Mouse (Mus musculus): ENCODE measurements around the gene Gsc2. TPM values are rescaled to one million over a fixed set of nuclear protein-coding genes. Genes with fewer than 3 reads are reported as not detected.
"Not testable (repeated sequence)": the region's sequence is repeated elsewhere in the genome, so short reads cannot be mapped to it uniquely, and the experiment has no call there.

Gsc2 gene
- not detected in 2 replicates for polyA plus RNA-seq (2011; ENCODE audit: insufficient read depth, insufficient read length, low replicate concordance, missing spikeins)

GRCm38 (mm10) chr16:17914307-17915249 lies at the start of gene Gsc2:
Gene Gsc2, minus strand, starts transcription at chr16:17915059.
- H3K4me1 ChIP-seq (ENCODE audit: control insufficient read depth, insufficient read depth, low read length), result peaks cover 4% of the 10 kb centered on the region; the same call in 1 of the 2 replicates
- H3K27ac ChIP-seq (ENCODE audit: control insufficient read depth, insufficient read depth, low read depth, low read length, poor library complexity), result no peak within 1 kb of the TSS
- H3K4me3 ChIP-seq (replicated peaks; ENCODE audit: control insufficient read depth, low read depth, low read length), result no peak within 1 kb of the TSS
- WGBS, result 2% methylated on average over 106 of the region's 106 CpGs
- no peak for TF ChIP-seq CTCF (IDR thresholded peaks at IDR 0.05; ENCODE audit: control insufficient read depth, insufficient read depth, low read length)
- no peak for TF ChIP-seq POLR2A (IDR thresholded peaks at IDR 0.05; ENCODE audit: borderline replicate concordance, control insufficient read depth, low read depth, low read length)

- H3K4me3 ChIP-seq (replicated peaks; ENCODE audit: control insufficient read depth, low read depth, low read length), result no peak overlapping the region
- H3K27ac ChIP-seq (ENCODE audit: control insufficient read depth, insufficient read depth, low read depth, low read length, poor library complexity), result no peak overlapping the region
- WGBS, result 91% methylated on average over 7 of the region's 7 CpGs
- no peaks in the 10 kb centered on the region for H3K4me1 ChIP-seq (ENCODE audit: control insufficient read depth, insufficient read depth, low read length)
- TF ChIP-seq CTCF (IDR thresholded peaks at IDR 0.05; ENCODE audit: control insufficient read depth, insufficient read depth, low read length) (no peak), POLR2A (IDR thresholded peaks at IDR 0.05; ENCODE audit: borderline replicate concordance, control insufficient read depth, low read depth, low read length) (no peak)
Observed at GRCm38 (mm10) chr16:17962091-17962490, 47.2 kb upstream of the Gsc2 start.

GRCm38 (mm10) chr16:17956052-17956638 lies 41.3 kb upstream of the Gsc2 start:
- 94% methylated on average over 17 of the region's 17 CpGs for WGBS
- H3K4me3 ChIP-seq (replicated peaks; ENCODE audit: control insufficient read depth, low read depth, low read length); H3K27ac ChIP-seq (ENCODE audit: control insufficient read depth, insufficient read depth, low read depth, low read length, poor library complexity); H3K4me1 ChIP-seq (ENCODE audit: control insufficient read depth, insufficient read depth, low read length): not testable (repeated sequence)

- H3K4me1 ChIP-seq (ENCODE audit: control insufficient read depth, insufficient read depth, low read length), result no peaks in the 10 kb centered on the region
- TF ChIP-seq POLR2A (IDR thresholded peaks at IDR 0.05; ENCODE audit: borderline replicate concordance, control insufficient read depth, low read depth, low read length) (no peak), CTCF (IDR thresholded peaks at IDR 0.05; ENCODE audit: control insufficient read depth, insufficient read depth, low read length) (no peak)
- no peak overlapping the region for H3K4me3 ChIP-seq (replicated peaks; ENCODE audit: control insufficient read depth, low read depth, low read length)
- WGBS, result 60% methylated on average over 3 of the region's 4 CpGs
- H3K27ac ChIP-seq (ENCODE audit: control insufficient read depth, insufficient read depth, low read depth, low read length, poor library complexity), result no peak overlapping the region
Observed at GRCm38 (mm10) chr16:17951618-17952017, 36.8 kb upstream of the Gsc2 start.

- H3K4me3 ChIP-seq (replicated peaks; ENCODE audit: control insufficient read depth, low read depth, low read length), result no peak overlapping the region
- H3K4me1 ChIP-seq (ENCODE audit: control insufficient read depth, insufficient read depth, low read length), result no peaks in the 10 kb centered on the region
- TF ChIP-seq POLR2A (IDR thresholded peaks at IDR 0.05; ENCODE audit: borderline replicate concordance, control insufficient read depth, low read depth, low read length) (no peak), CTCF (IDR thresholded peaks at IDR 0.05; ENCODE audit: control insufficient read depth, insufficient read depth, low read length) (no peak)
- no peak overlapping the region for H3K27ac ChIP-seq (ENCODE audit: control insufficient read depth, insufficient read depth, low read depth, low read length, poor library complexity)
- WGBS, result 78% methylated on average over 4 of the region's 4 CpGs
Observed at GRCm38 (mm10) chr16:17950068-17950467, 35.2 kb upstream of the Gsc2 start.

- H3K4me3 ChIP-seq (replicated peaks; ENCODE audit: control insufficient read depth, low read depth, low read length), result no peak overlapping the region
- H3K27ac ChIP-seq (ENCODE audit: control insufficient read depth, insufficient read depth, low read depth, low read length, poor library complexity), result no peak overlapping the region
- TF ChIP-seq POLR2A (IDR thresholded peaks at IDR 0.05; ENCODE audit: borderline replicate concordance, control insufficient read depth, low read depth, low read length), result no peak
- no peak for TF ChIP-seq CTCF (IDR thresholded peaks at IDR 0.05; ENCODE audit: control insufficient read depth, insufficient read depth, low read length)
- H3K4me1 ChIP-seq (ENCODE audit: control insufficient read depth, insufficient read depth, low read length), result no peaks in the 10 kb centered on the region
- WGBS, result 42% methylated on average over 2 of the region's 2 CpGs
Observed at GRCm38 (mm10) chr16:17949421-17949877, 34.6 kb upstream of the Gsc2 start.

- TF ChIP-seq POLR2A (IDR thresholded peaks at IDR 0.05; ENCODE audit: borderline replicate concordance, control insufficient read depth, low read depth, low read length) (no peak), CTCF (IDR thresholded peaks at IDR 0.05; ENCODE audit: control insufficient read depth, insufficient read depth, low read length) (no peak)
- Histone ChIP-seq H3K4me3 (replicated peaks; ENCODE audit: control insufficient read depth, low read depth, low read length) (no peak overlapping the region), H3K4me1 (ENCODE audit: control insufficient read depth, insufficient read depth, low read length) (no peaks in the 10 kb centered on the region), H3K27ac (ENCODE audit: control insufficient read depth, insufficient read depth, low read depth, low read length, poor library complexity) (no peak overlapping the region)
- WGBS, result 59% methylated on average over 7 of the region's 7 CpGs
Observed at GRCm38 (mm10) chr16:17945081-17945831, 30.4 kb upstream of the Gsc2 start.

- WGBS, result 87% methylated on average over 8 of the region's 8 CpGs
- TF ChIP-seq POLR2A (IDR thresholded peaks at IDR 0.05; ENCODE audit: borderline replicate concordance, control insufficient read depth, low read depth, low read length) (no peak), CTCF (IDR thresholded peaks at IDR 0.05; ENCODE audit: control insufficient read depth, insufficient read depth, low read length) (no peak)
- no peak overlapping the region for H3K27ac ChIP-seq (ENCODE audit: control insufficient read depth, insufficient read depth, low read depth, low read length, poor library complexity)
- H3K4me1 ChIP-seq (ENCODE audit: control insufficient read depth, insufficient read depth, low read length), result no peaks in the 10 kb centered on the region
- H3K4me3 ChIP-seq (replicated peaks; ENCODE audit: control insufficient read depth, low read depth, low read length), result no peak overlapping the region
Observed at GRCm38 (mm10) chr16:17943466-17943865, 28.6 kb upstream of the Gsc2 start.
